Mouse (Mus musculus): Measurements from ENCODE around the gene Tmem185a.
A peak's percentile ranks its signal among the peaks of the same experiment; 100 is the strongest.
"Not testable (repeated sequence)": the region's sequence is repeated elsewhere in the genome, so short reads cannot be mapped to it uniquely, and the experiment has no call there.

The Tmem185a gene

GRCm38 (mm10) chrX:70476792-70477776, at the start of gene Tmem185a:
Tmem185a (minus strand) TSS chrX:70477180.
- DNase-seq (ENCODE audit: low spot score in 2 of 2) = peak; percentile 50 to 61

GRCm38 (mm10) chrX:70514413-70514812, 37.4 kb upstream of the Tmem185a start:
- DNase-seq (ENCODE audit: low spot score in 2 of 2) = not testable (repeated sequence)

- not testable (repeated sequence) for DNase-seq (ENCODE audit: low spot score in 2 of 2)
Observed at GRCm38 (mm10) chrX:70487328-70487727, 10.3 kb upstream of the Tmem185a start.

GRCm38 (mm10) chrX:70482154-70482553, 5.2 kb upstream of the Tmem185a start:
- DNase-seq (ENCODE audit: low spot score in 2 of 2) = no peak

GRCm38 (mm10) chrX:70478701-70479100, 1.7 kb upstream of the Tmem185a start:
- DNase-seq (ENCODE audit: low spot score in 2 of 2) = no peak

GRCm38 (mm10) chrX:70475215-70475765, 1.7 kb downstream of the Tmem185a start:
- no peak for DNase-seq (ENCODE audit: low spot score in 2 of 2)

GRCm38 (mm10) chrX:70466897-70467296, 10.1 kb downstream of the Tmem185a start:
- DNase-seq (ENCODE audit: low spot score in 2 of 2) = no peak

GRCm38 (mm10) chrX:70465489-70465888, 11.5 kb downstream of the Tmem185a start:
- DNase-seq (ENCODE audit: low spot score in 2 of 2) = no peak

GRCm38 (mm10) chrX:70463621-70464020, 13.4 kb downstream of the Tmem185a start:
- peak in 1 of 2 experiments; percentile 25 for DNase-seq (ENCODE audit: low spot score in 2 of 2)

GRCm38 (mm10) chrX:70452359-70452758, 24.6 kb downstream of the Tmem185a start:
- DNase-seq (ENCODE audit: low spot score in 2 of 2) = not testable (repeated sequence)

GRCm38 (mm10) chrX:70425473-70425872, 51.5 kb downstream of the Tmem185a start:
- not testable (repeated sequence) for DNase-seq (ENCODE audit: low spot score in 2 of 2)
